Mouse (Mus musculus) intestine, postnatal 0 days (tissue): ENCODE measurements around the gene Lactbl1. TPM values are rescaled to one million over a fixed set of nuclear protein-coding genes. Genes with fewer than 3 reads are reported as not detected.

Source experiments
- ATAC-seq: fragments of 200-750 bp; cut with Nextera tagmentation; 2 replicates; pipeline ENCODE4 v1.8.0; 2017; ENCODE audit warnings: mild to moderate bottlenecking, moderate TSS enrichment, moderate library complexity
- H3K27ac ChIP-seq: fragments of 300-500 bp; sonication (generic); 2 replicates; pipeline ENCODE4 v1.5.1; 2014; ENCODE audit warnings: mild to moderate bottlenecking, low read depth, low read length, moderate library complexity
- H3K27me3 ChIP-seq: fragments of 300-500 bp; sonication (generic); replicated peaks from 2 replicates; pipeline ENCODE4 v1.6.1; 2014; ENCODE audit warnings: low read length, mixed read lengths; ENCODE audit not compliant: control insufficient read depth, insufficient read depth
- H3K36me3 ChIP-seq: fragments of 300-500 bp; sonication (generic); 2 replicates; pipeline ENCODE4 v1.6.1; 2014; ENCODE audit warnings: mild to moderate bottlenecking, moderate library complexity; ENCODE audit not compliant: control insufficient read depth, insufficient read depth
- H3K4me1 ChIP-seq: fragments of 300-500 bp; sonication (generic); replicated peaks from 2 replicates; pipeline ENCODE4 v1.6.1; 2014; ENCODE audit warnings: antibody characterized with exemption, low read length, mixed read lengths; ENCODE audit not compliant: control insufficient read depth, insufficient read depth
- H3K4me2 ChIP-seq: fragments of 300-500 bp; sonication (generic); replicated peaks from 2 replicates; pipeline ENCODE4 v1.6.1; 2014; ENCODE audit warnings: low read depth, mild to moderate bottlenecking, moderate library complexity
- H3K4me3 ChIP-seq: fragments of 300-500 bp; sonication (generic); 2 replicates; pipeline ENCODE4 v1.5.1; 2014; ENCODE audit warnings: low read depth, low read length
- H3K9ac ChIP-seq: fragments of 300-500 bp; sonication (generic); 2 replicates; pipeline ENCODE4 v1.6.1; 2014; ENCODE audit warnings: mild to moderate bottlenecking, low read depth, low read length
- H3K9me3 ChIP-seq: fragments of 300-500 bp; sonication (generic); 2 replicates; pipeline ENCODE4 v1.6.1; 2016; ENCODE audit warnings: mixed run types; ENCODE audit not compliant: control insufficient read depth
- CTCF ChIP-seq: sonication (generic); IDR thresholded peaks from 2 replicates; pipeline ENCODE4 v1.5.1; 2016; ENCODE audit warnings: low read depth, mild to moderate bottlenecking, control low read depth, antibody characterized with exemption, moderate library complexity
- whole genome bisulfite sequencing: fragments of 180-500 bp; shearing (Covaris S2); extraction: QIAGEN DNeasy Blood & Tissue Kit; methylation state at CpG from one replicate; pipeline ENCODE4 v1.1.7; 2014; 5-methylcytosine and 5-hydroxymethylcytosine counted together
- polyA plus RNA-seq: library from polyadenylated mRNA; unstranded; fragments of >200 nt; fragmentation: Nextera tagmentation; extraction: Ambion mirVana; gene quantifications from 2 replicates; pipeline ENCODE4 v1.2.1, GENCODE M21; 2015

The Lactbl1 gene
- polyA plus RNA-seq, 1 experiment from 2014 or later: not detected

DNA sequence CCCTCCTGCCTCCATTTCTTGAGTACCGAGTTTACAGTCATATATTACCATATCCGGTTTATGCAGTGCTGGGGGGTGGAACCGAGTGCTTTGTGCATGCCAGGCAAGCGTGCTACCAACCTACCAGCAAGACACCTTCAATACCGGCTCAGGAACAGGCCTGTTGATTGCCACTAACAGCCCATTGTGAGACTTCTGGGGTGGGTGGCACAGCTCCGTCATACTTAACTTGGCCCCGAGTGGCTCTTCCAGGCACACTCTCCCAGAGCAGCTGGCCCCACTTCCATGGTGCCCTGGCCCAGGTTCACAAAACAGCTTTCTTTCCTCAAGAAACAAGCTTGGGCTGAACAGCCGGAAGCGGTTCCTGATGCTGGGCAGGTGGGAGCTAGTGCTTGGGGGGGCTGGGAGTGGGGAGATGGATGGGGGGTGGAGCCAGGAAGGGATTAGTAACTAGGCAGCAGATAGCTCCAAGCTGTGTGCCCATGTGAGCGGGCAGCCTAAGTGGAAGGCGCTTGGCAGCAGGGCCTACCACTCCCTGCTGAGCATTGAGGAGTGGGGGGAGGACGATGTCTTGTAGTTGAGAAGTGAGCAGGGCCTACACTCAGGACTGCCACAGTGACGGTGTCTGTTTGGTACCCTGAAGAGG, 29.6 kb downstream of the Lactbl1 start:
- H3K4me2 ChIP-seq: no peak overlapping the region
- H3K36me3 ChIP-seq: peaks cover 18% of the 10 kb centered on the region; the same call in 1 of the 2 replicates
- no peak overlapping the region for H3K9ac ChIP-seq
- H3K4me1 ChIP-seq: no peaks in the 10 kb centered on the region
- TF ChIP-seq CTCF: no peak
- H3K27me3 ChIP-seq: no peaks in the 10 kb centered on the region
- no peak for ATAC-seq
- no peak overlapping the region for H3K4me3 ChIP-seq
- WGBS: 80% methylated on average over 13 of the region's 13 CpGs
- no peak overlapping the region for H3K27ac ChIP-seq
- no peaks in the 10 kb centered on the region for H3K9me3 ChIP-seq

DNA sequence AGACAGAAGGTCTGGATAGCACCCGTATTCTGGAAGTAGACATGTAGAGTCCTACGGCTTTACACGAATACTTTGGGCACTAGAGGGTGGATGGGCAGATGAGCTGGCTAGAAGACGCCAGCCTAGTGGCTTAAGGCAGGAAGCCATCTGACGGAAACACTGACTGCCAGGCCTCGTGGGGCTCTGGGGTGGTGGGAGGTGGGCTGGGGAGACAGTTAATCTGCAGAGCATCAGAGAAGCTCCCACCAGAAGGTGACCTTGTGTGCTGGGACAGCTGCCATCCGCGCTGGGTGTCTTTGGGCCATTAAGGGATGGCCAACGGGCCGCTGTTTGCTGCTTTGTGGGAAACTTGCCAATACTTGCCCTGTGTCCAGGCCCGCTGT, 30.1 kb downstream of the Lactbl1 start:
- Histone ChIP-seq H3K9ac (no peak overlapping the region), H3K4me3 (no peak overlapping the region), H3K4me2 (no peak overlapping the region), H3K27ac (no peak overlapping the region), H3K4me1 (no peaks in the 10 kb centered on the region), H3K9me3 (no peaks in the 10 kb centered on the region), H3K27me3 (no peaks in the 10 kb centered on the region), H3K36me3 (peaks cover 23% of the 10 kb centered on the region; the same call in 1 of the 2 replicates)
- no peak for TF ChIP-seq CTCF
- 78% methylated on average over 11 of the region's 11 CpGs for WGBS
- ATAC-seq: no peak

DNA sequence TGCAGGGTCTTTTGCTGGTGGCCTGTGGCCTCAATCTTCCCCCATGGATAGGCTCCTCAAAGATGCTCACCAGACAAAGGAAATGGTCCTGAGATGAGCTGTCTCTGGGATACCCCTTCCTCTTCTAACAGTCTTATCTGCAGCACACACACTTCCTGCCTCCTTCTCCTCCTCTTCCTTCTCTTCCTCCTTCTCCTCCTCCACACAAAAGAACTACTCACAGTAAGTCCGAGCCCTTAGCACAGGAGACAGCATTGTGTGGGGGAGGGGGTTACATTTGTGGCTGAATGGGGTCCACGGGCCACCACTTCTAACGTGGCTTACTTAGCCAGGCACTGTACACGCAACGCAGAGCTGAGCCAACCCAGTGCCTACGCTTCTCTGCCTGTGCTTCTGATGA, 30.6 kb downstream of the Lactbl1 start:
- 71% methylated on average over 6 of the region's 6 CpGs for WGBS
- ATAC-seq: no peak
- H3K27me3 ChIP-seq: no peaks in the 10 kb centered on the region

DNA sequence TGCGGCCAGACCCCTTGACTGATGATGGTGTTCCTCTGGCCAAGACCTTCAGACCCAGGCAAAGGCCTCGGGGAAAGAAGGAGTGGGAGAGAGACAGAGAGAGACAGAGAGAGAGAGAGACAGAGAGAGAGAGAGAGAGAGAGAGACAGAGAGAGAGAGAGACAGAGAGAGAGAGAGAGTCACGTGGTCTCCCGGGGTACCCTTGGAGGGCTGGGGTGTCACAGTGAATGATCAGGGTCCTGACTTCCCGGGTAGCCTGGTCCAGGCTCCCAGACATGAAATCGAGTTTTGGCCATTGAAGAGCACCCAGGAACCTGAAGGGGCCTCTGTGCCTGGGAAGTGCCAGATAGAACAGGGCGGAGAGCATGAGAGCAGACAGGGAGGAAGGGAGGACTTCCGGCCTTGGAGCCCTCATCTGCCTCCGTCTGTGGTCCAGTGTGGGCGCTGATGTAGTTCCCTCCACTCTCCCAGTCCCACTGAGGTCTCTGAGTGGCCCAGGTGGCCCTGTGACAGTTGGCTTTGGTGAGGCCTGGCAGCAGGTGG, 31.3 kb downstream of the Lactbl1 start:
- TF ChIP-seq CTCF: no peak
- no peak overlapping the region for H3K4me3 ChIP-seq
- no peak overlapping the region for H3K9ac ChIP-seq
- H3K9me3 ChIP-seq: no peaks in the 10 kb centered on the region
- no peak overlapping the region for H3K4me2 ChIP-seq
- H3K27ac ChIP-seq: no peak overlapping the region
- H3K27me3 ChIP-seq: no peaks in the 10 kb centered on the region
- no peaks in the 10 kb centered on the region for H3K4me1 ChIP-seq
- no peak for ATAC-seq
- H3K36me3 ChIP-seq: peaks cover 34% of the 10 kb centered on the region; the same call in 1 of the 2 replicates
- WGBS: 86% methylated on average over 10 of the region's 10 CpGs

More for the DNA sequence above, 30.6 kb downstream of the Lactbl1 start:
- H3K36me3 ChIP-seq: peaks cover 27% of the 10 kb centered on the region; the same call in 1 of the 2 replicates
- no peak for TF ChIP-seq CTCF
- no peaks in the 10 kb centered on the region for H3K4me1 ChIP-seq
- no peak overlapping the region for H3K4me2 ChIP-seq
- H3K27ac ChIP-seq: no peak overlapping the region
- no peaks in the 10 kb centered on the region for H3K9me3 ChIP-seq
- no peak overlapping the region for H3K4me3 ChIP-seq
- H3K9ac ChIP-seq: no peak overlapping the region

DNA sequence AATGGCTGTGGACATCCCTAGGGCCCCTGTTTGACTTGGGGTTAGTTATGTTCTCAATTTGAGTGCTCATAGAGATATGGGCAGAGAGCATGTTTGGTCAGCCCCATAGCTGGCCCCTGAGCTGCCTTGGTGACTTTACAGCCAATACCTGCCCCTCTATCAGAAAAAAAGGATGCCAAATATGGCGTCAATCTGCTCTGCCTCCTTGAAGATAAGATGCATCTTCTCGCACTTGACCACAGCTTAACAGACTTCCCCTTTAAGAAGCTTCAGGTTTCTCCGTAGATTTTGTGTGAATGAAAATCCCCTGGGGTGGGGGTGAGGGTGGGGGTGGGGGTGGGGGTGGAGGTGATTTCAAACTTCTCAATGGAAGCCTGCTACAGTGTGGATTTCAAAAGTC, 35.5 kb downstream of the Lactbl1 start:
- TF ChIP-seq CTCF: no peak
- Histone ChIP-seq H3K9ac (no peak overlapping the region), H3K4me1 (no peaks in the 10 kb centered on the region), H3K4me3 (no peak overlapping the region), H3K9me3 (no peaks in the 10 kb centered on the region), H3K27ac (no peak overlapping the region), H3K36me3 (peaks cover 57% of the 10 kb centered on the region; the same call in 1 of the 2 replicates), H3K4me2 (no peak overlapping the region), H3K27me3 (no peaks in the 10 kb centered on the region)
- 64% methylated on average over 3 of the region's 3 CpGs for WGBS
- ATAC-seq: no peak

DNA sequence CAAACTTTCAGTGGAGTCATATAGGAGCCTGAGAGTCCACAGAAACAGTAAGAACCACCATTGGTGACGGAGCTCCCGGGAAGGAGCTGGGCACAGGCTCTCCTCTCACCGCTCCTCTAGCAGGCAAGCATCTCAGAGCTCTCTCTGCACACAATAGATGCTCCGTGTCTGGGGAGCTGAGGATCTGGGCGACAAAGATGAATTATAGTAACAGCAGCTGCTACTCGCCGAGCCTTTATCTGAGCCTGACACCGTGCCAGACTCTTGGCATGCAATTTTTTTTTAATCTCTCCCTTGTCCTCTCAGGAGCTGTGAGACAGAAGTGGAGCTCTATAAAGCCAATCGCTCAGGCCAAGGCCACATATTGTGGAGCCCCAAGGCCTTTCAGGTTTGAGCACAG, 42.6 kb downstream of the Lactbl1 start:
- no peaks in the 10 kb centered on the region for H3K27me3 ChIP-seq
- WGBS: 77% methylated on average over 9 of the region's 9 CpGs
- H3K27ac ChIP-seq: no peak overlapping the region
- no peak overlapping the region for H3K4me3 ChIP-seq
- no peak overlapping the region for H3K4me2 ChIP-seq
- H3K9me3 ChIP-seq: no peaks in the 10 kb centered on the region
- H3K36me3 ChIP-seq: peaks cover 29% of the 10 kb centered on the region; the same call in 1 of the 2 replicates
- ATAC-seq: no peak
- H3K4me1 ChIP-seq: no peaks in the 10 kb centered on the region
- no peak overlapping the region for H3K9ac ChIP-seq
- no peak for TF ChIP-seq CTCF
